Mouse (Mus musculus) kidney, postnatal 0 days (tissue): ENCODE results near the gene Cerkl. TPM values are rescaled to one million over a fixed set of nuclear protein-coding genes. Genes with fewer than 3 reads are reported as not detected.

Experiments
- ATAC-seq: fragments of 200-750 bp; cut with Nextera tagmentation; replicated peaks from 2 replicates; pipeline ENCODE4 v1.8.0; 2017; ENCODE audit warnings: low read depth, moderate number of reproducible peaks, moderate TSS enrichment, moderate library complexity; ENCODE audit not compliant: low FRiP score
- DNase-seq: peaks from one replicate; pipeline ENCODE4 v3.0.0-alpha.2; 2016; ENCODE audit warnings: low spot score
- H3K27ac ChIP-seq: fragments of 300-500 bp; sonication (generic); 2 replicates; pipeline ENCODE4 v1.5.1; 2014; ENCODE audit warnings: mild to moderate bottlenecking
- H3K27me3 ChIP-seq: fragments of 300-500 bp; sonication (generic); 2 replicates; pipeline ENCODE4 v1.6.1; 2014; ENCODE audit warnings: low read length, mixed read lengths; ENCODE audit not compliant: insufficient read depth
- H3K36me3 ChIP-seq: fragments of 300-500 bp; sonication (generic); 2 replicates; pipeline ENCODE4 v1.6.1; 2014; ENCODE audit warnings: low read length, mixed read lengths; ENCODE audit not compliant: insufficient read depth
- H3K4me1 ChIP-seq: fragments of 300-500 bp; sonication (generic); replicated peaks from 2 replicates; pipeline ENCODE4 v1.6.1; 2014; ENCODE audit warnings: antibody characterized with exemption, low read length, mixed read lengths; ENCODE audit not compliant: insufficient read depth
- H3K4me2 ChIP-seq: fragments of 300-500 bp; sonication (generic); 2 replicates; pipeline ENCODE4 v1.6.1; 2014; ENCODE audit warnings: mild to moderate bottlenecking, low read length, moderate library complexity, mixed read lengths
- H3K4me3 ChIP-seq: fragments of 300-500 bp; sonication (generic); replicated peaks from 2 replicates; pipeline ENCODE4 v1.5.1; 2014; ENCODE audit warnings: low read depth, low read length
- H3K9ac ChIP-seq: fragments of 300-500 bp; sonication (generic); 2 replicates; pipeline ENCODE4 v1.6.1; 2014; ENCODE audit warnings: low read depth, low read length
- H3K9me3 ChIP-seq: fragments of 300-500 bp; sonication (generic); replicated peaks from 2 replicates; pipeline ENCODE4 v1.6.1; 2016; ENCODE audit warnings: low read length, inconsistent platforms, mixed read lengths
- CTCF ChIP-seq: IDR thresholded peaks from 2 replicates; pipeline ENCODE4 v1.5.1; 2016; ENCODE audit warnings: antibody characterized with exemption, low read depth, mild to moderate bottlenecking, moderate library complexity
- WGBS: fragments of 180-500 bp; shearing (Covaris S2); extraction: QIAGEN DNeasy Blood & Tissue Kit; methylation state at CpG from one replicate; pipeline ENCODE4 v1.1.7; 2014; 5-methylcytosine and 5-hydroxymethylcytosine counted together
- polyA plus RNA-seq: library from polyadenylated mRNA; unstranded; fragments of >200 nt; fragmentation: Nextera tagmentation; extraction: Ambion mirVana; gene quantifications from 2 replicates; pipeline ENCODE4 v1.2.1, GENCODE M21; 2015

Gene Cerkl
- polyA plus RNA-seq: 1.9 and 2.1 TPM in 2 replicates

- ATAC-seq (no peak), DNase-seq (peak; percentile 16)
- 2% methylated on average over 42 of the region's 42 CpGs for WGBS
- Histone ChIP-seq H3K9me3 (no peaks in the 10 kb centered on the region), H3K4me3 (0 out of 2 replicates have a peak within 1 kb of the TSS, but pooled peaks have one; percentile 2), H3K27ac (no peak within 1 kb of the TSS), H3K36me3 (no peaks in the 10 kb centered on the region), H3K4me2 (peak within 1 kb of the TSS; percentile 44), H3K27me3 (peaks cover 74% of the 10 kb centered on the region), H3K9ac (no peak within 1 kb of the TSS), H3K4me1 (no peaks in the 10 kb centered on the region)
- no peak for TF ChIP-seq CTCF
Measured at GRCm38 (mm10) chr2:79456575-79457349, at the start of gene Cerkl, which contains the start of gene Neurod1. Gene Cerkl, minus strand, starts transcription at chr2:79456785. Gene Neurod1, minus strand, starts transcription at chr2:79456751.

GRCm38 (mm10) chr2:79498990-79499755 lies 42.6 kb upstream of the Cerkl start:
- ATAC-seq (peak; percentile 68), DNase-seq (peak; percentile 93)
- Histone ChIP-seq H3K9me3 (no peaks in the 10 kb centered on the region), H3K36me3 (no peaks in the 10 kb centered on the region), H3K27ac (no peak overlapping the region), H3K9ac (no peak overlapping the region), H3K4me3 (no peak overlapping the region), H3K27me3 (no peaks in the 10 kb centered on the region), H3K4me1 (no peaks in the 10 kb centered on the region), H3K4me2 (no peak overlapping the region)
- peak; percentile 93 for TF ChIP-seq CTCF
- 24% methylated on average over 10 of the region's 10 CpGs for WGBS

- Histone ChIP-seq H3K4me3 (no peak overlapping the region), H3K4me2 (no peak overlapping the region), H3K4me1 (no peaks in the 10 kb centered on the region), H3K36me3 (no peaks in the 10 kb centered on the region), H3K27ac (no peak overlapping the region), H3K27me3 (no peaks in the 10 kb centered on the region), H3K9ac (no peak overlapping the region), H3K9me3 (no peaks in the 10 kb centered on the region)
- 47% methylated on average over 3 of the region's 3 CpGs for WGBS
- peak; percentile 20 for DNase-seq
- no peak for ATAC-seq
- no peak for TF ChIP-seq CTCF
Measured at GRCm38 (mm10) chr2:79485127-79485526, 28.5 kb upstream of the Cerkl start.

GRCm38 (mm10) chr2:79482511-79482910 lies 25.9 kb upstream of the Cerkl start:
- H3K27me3 ChIP-seq: no peaks in the 10 kb centered on the region
- no peak for ATAC-seq
- H3K4me1 ChIP-seq: no peaks in the 10 kb centered on the region
- H3K9me3 ChIP-seq: no peaks in the 10 kb centered on the region
- no peak overlapping the region for H3K4me3 ChIP-seq
- H3K9ac ChIP-seq: no peak overlapping the region
- no peak for DNase-seq
- 93% methylated on average over 2 of the region's 2 CpGs for WGBS
- no peak for TF ChIP-seq CTCF
- no peaks in the 10 kb centered on the region for H3K36me3 ChIP-seq
- no peak overlapping the region for H3K4me2 ChIP-seq
- H3K27ac ChIP-seq: no peak overlapping the region

GRCm38 (mm10) chr2:79462411-79462810 lies 5.8 kb upstream of the Cerkl start:
- Histone ChIP-seq H3K4me1 (no peaks in the 10 kb centered on the region), H3K4me3 (no peak overlapping the region), H3K9me3 (no peaks in the 10 kb centered on the region), H3K27me3 (peaks cover 31% of the 10 kb centered on the region), H3K36me3 (no peaks in the 10 kb centered on the region), H3K9ac (no peak overlapping the region), H3K27ac (no peak overlapping the region), H3K4me2 (no peak overlapping the region)
- no peak for TF ChIP-seq CTCF
- ATAC-seq: no peak
- no peak for DNase-seq
- WGBS: 89% methylated on average over 4 of the region's 4 CpGs

GRCm38 (mm10) chr2:79461861-79462260 lies 5.3 kb upstream of the Cerkl start:
- no peak for DNase-seq
- Histone ChIP-seq H3K27ac (no peak overlapping the region), H3K27me3 (peaks cover 36% of the 10 kb centered on the region), H3K9ac (no peak overlapping the region), H3K4me1 (no peaks in the 10 kb centered on the region), H3K9me3 (no peaks in the 10 kb centered on the region), H3K36me3 (no peaks in the 10 kb centered on the region), H3K4me3 (no peak overlapping the region), H3K4me2 (no peak overlapping the region)
- TF ChIP-seq CTCF: no peak
- no peak for ATAC-seq
- 75% methylated on average over 2 of the region's 2 CpGs for WGBS
